Mouse (Mus musculus): ENCODE measurements at regions not wholly inside any gene's neighbourhood (a gene's known extent, or its start where the extent isn't known, plus 50 kb on each side); places are given as distances from the start of the nearest gene placed in this dataset.

GRCm38 (mm10) chr8:49445444-49445843 lies 601.7 kb upstream of the Tenm3 start:
- Histone ChIP-seq H3K4me1 (ENCODE audit: control insufficient read depth, insufficient read depth, low read length) (no peaks in the 10 kb centered on the region), H3K4me3 (ENCODE audit: insufficient read depth, low read length) (no peak overlapping the region), H3K27ac (ENCODE audit: insufficient read depth, low read length) (no peak overlapping the region)
- TF ChIP-seq CTCF (IDR thresholded peaks at IDR 0.05; ENCODE audit: borderline replicate concordance, insufficient read depth, low read length) (no peak), POLR2A (IDR thresholded peaks at IDR 0.05; ENCODE audit: low read depth, low read length) (no peak)

DNA sequence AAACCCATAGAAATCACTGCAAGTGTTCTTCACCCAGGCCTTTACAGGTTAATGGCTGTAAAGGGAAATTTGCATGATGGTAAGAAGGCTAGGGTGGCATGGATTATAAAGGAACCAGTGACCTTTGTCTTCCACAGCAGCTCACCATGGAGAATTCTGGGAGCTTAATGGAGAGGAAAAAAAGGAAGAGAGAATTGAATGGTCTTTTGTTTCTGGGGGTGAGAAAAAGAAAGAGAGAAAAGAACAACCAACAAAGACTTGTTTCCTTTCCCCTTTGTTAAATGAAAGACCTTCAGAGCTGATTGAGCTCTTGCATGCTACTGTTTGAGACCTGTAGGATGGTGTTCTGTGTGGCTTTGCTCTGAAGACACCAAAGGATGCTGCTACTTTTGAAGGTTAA lies 597.5 kb upstream of the Tenm3 start:
- Histone ChIP-seq H3K4me3 (ENCODE audit: insufficient read depth, low read length) (no peak overlapping the region), H3K27ac (ENCODE audit: insufficient read depth, low read length) (no peak overlapping the region), H3K4me1 (ENCODE audit: control insufficient read depth, insufficient read depth, low read length) (no peaks in the 10 kb centered on the region)
- TF ChIP-seq CTCF (IDR thresholded peaks at IDR 0.05; ENCODE audit: borderline replicate concordance, insufficient read depth, low read length) (no peak), POLR2A (IDR thresholded peaks at IDR 0.05; ENCODE audit: low read depth, low read length) (no peak)

DNA sequence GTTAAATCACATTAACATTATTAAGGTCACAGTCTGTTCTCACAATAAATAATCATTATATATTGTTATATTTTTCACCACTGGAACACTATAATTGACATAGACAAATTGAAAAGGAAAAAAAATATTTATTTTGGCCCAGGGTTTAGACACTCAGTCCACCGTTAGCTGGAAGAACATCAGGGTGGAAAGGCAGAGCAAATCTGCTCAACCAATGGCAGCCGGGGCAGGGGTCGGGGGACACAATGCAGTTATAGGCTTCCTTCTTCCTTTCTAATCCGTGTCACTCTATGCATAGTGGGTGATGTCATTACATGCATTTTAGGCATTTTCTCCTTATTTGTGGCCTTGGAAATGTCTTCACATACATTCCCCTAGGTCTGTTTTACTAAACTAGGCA lies 552.8 kb upstream of the Tenm3 start:
- no peak overlapping the region for H3K4me3 ChIP-seq (ENCODE audit: insufficient read depth, low read length)
- no peak overlapping the region for H3K27ac ChIP-seq (ENCODE audit: insufficient read depth, low read length)
- H3K4me1 ChIP-seq (ENCODE audit: control insufficient read depth, insufficient read depth, low read length): no peaks in the 10 kb centered on the region
- TF ChIP-seq CTCF (IDR thresholded peaks at IDR 0.05; ENCODE audit: borderline replicate concordance, insufficient read depth, low read length) (no peak), POLR2A (IDR thresholded peaks at IDR 0.05; ENCODE audit: low read depth, low read length) (no peak)

GRCm38 (mm10) chr8:49395029-49395428 lies 551.3 kb upstream of the Tenm3 start:
- no peaks in the 10 kb centered on the region for H3K4me1 ChIP-seq (ENCODE audit: control insufficient read depth, insufficient read depth, low read length)
- H3K4me3 ChIP-seq (ENCODE audit: insufficient read depth, low read length): no peak overlapping the region
- TF ChIP-seq CTCF (IDR thresholded peaks at IDR 0.05; ENCODE audit: borderline replicate concordance, insufficient read depth, low read length): no peak
- TF ChIP-seq POLR2A (IDR thresholded peaks at IDR 0.05; ENCODE audit: low read depth, low read length): no peak
- H3K27ac ChIP-seq (ENCODE audit: insufficient read depth, low read length): no peak overlapping the region

DNA sequence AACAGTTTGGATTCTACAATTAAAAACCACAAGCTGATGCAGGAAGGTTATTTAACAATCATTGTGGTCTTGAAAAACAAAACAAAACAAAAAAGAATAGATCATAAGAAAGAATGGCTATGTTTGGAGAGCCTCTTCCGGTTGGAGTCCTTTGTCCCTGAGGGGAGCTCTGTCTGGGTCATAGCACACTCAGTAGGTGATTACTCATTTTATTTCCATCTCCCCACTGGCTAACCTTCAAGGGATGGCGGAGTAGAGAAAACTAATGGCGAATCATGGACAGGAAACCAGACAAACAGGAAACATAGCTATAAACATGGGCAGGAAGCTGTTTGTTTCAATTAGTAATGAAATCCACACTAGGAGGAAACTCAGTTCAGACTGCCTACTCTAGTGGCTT lies 545.8 kb upstream of the Tenm3 start:
- H3K27ac ChIP-seq (ENCODE audit: insufficient read depth, low read length): no peak overlapping the region

DNA sequence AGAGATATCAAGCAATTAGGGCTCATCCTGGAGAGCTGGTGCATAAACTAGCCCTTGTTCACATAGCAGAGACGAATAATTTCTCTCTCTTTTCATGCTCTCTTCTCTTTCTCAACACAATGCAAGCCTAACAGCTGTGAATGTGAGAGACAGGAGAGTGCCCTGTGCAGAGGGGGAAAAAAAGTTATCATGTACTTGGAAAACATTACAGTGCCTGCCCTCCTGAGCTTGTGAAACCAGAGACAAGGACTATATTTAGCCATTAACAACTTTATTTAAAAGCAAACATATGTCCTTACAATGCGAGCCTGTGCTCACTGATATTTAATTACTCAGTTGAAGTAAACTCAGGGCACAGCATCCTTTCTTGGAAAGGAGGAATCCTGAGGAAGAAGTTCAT lies 543.8 kb upstream of the Tenm3 start:
- H3K27ac ChIP-seq (ENCODE audit: insufficient read depth, low read length): no peak overlapping the region
- H3K4me3 ChIP-seq (ENCODE audit: insufficient read depth, low read length): no peak overlapping the region
- 0 out of 2 replicates have a peak, but pooled peaks cover 5% of the 10 kb centered on the region for H3K4me1 ChIP-seq (ENCODE audit: control insufficient read depth, insufficient read depth, low read length)
- TF ChIP-seq POLR2A (IDR thresholded peaks at IDR 0.05; ENCODE audit: low read depth, low read length) (no peak), CTCF (IDR thresholded peaks at IDR 0.05; ENCODE audit: borderline replicate concordance, insufficient read depth, low read length) (no peak)

More for the DNA sequence above, 545.8 kb upstream of the Tenm3 start:
- 0 out of 2 replicates have a peak, but pooled peaks cover 5% of the 10 kb centered on the region for H3K4me1 ChIP-seq (ENCODE audit: control insufficient read depth, insufficient read depth, low read length)
- no peak overlapping the region for H3K4me3 ChIP-seq (ENCODE audit: insufficient read depth, low read length)
- TF ChIP-seq CTCF (IDR thresholded peaks at IDR 0.05; ENCODE audit: borderline replicate concordance, insufficient read depth, low read length) (no peak), POLR2A (IDR thresholded peaks at IDR 0.05; ENCODE audit: low read depth, low read length) (no peak)

- TF ChIP-seq POLR2A (IDR thresholded peaks at IDR 0.05; ENCODE audit: low read depth, low read length): no peak
- no peak for TF ChIP-seq CTCF (IDR thresholded peaks at IDR 0.05; ENCODE audit: borderline replicate concordance, insufficient read depth, low read length)
- no peaks in the 10 kb centered on the region for H3K4me1 ChIP-seq (ENCODE audit: control insufficient read depth, insufficient read depth, low read length)
- H3K4me3 ChIP-seq (ENCODE audit: insufficient read depth, low read length): no peak overlapping the region
- H3K27ac ChIP-seq (ENCODE audit: insufficient read depth, low read length): no peak overlapping the region
These were observed 528.9 kb upstream of the Tenm3 start for GRCm38 (mm10) chr8:49372686-49373085.

DNA sequence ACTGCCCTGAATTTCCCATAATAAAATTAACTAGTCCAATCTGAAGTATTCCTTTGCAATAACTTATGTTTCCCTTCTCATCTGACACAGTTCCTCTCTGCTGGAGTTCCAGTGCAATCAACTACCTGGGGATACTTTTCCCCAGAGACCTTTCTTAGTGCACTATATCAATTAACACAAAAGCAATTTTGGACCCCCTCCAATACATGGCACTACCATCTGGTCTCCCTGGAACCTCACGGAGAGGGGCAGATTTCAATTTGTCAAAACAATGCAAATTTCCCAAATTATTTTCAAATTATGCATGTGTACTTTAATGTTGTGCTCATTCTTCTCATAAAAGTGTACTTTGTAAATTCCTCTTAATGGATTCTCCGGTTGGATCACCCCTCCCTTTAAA lies 518.9 kb upstream of the Tenm3 start:
- Histone ChIP-seq H3K27ac (ENCODE audit: insufficient read depth, low read length) (no peak overlapping the region), H3K4me1 (ENCODE audit: control insufficient read depth, insufficient read depth, low read length) (no peaks in the 10 kb centered on the region), H3K4me3 (ENCODE audit: insufficient read depth, low read length) (no peak overlapping the region)
- TF ChIP-seq POLR2A (IDR thresholded peaks at IDR 0.05; ENCODE audit: low read depth, low read length) (no peak), CTCF (IDR thresholded peaks at IDR 0.05; ENCODE audit: borderline replicate concordance, insufficient read depth, low read length) (no peak)

- H3K4me1 ChIP-seq (ENCODE audit: control insufficient read depth, insufficient read depth, low read length): peaks cover 3% of the 10 kb centered on the region
- no peak overlapping the region for H3K4me3 ChIP-seq (ENCODE audit: insufficient read depth, low read length)
- no peak overlapping the region for H3K27ac ChIP-seq (ENCODE audit: insufficient read depth, low read length)
- TF ChIP-seq POLR2A (IDR thresholded peaks at IDR 0.05; ENCODE audit: low read depth, low read length) (no peak), CTCF (IDR thresholded peaks at IDR 0.05; ENCODE audit: borderline replicate concordance, insufficient read depth, low read length) (no peak)
These were observed 517.7 kb upstream of the Tenm3 start for GRCm38 (mm10) chr8:49361443-49361842.

GRCm38 (mm10) chr8:49360121-49360520 lies 516.4 kb upstream of the Tenm3 start:
- TF ChIP-seq POLR2A (IDR thresholded peaks at IDR 0.05; ENCODE audit: low read depth, low read length) (no peak), CTCF (IDR thresholded peaks at IDR 0.05; ENCODE audit: borderline replicate concordance, insufficient read depth, low read length) (no peak)
- H3K4me3 ChIP-seq (ENCODE audit: insufficient read depth, low read length): no peak overlapping the region
- peaks cover 3% of the 10 kb centered on the region for H3K4me1 ChIP-seq (ENCODE audit: control insufficient read depth, insufficient read depth, low read length)
- H3K27ac ChIP-seq (ENCODE audit: insufficient read depth, low read length): no peak overlapping the region

- H3K27ac ChIP-seq (ENCODE audit: insufficient read depth, low read length): no peak overlapping the region
- no peak for TF ChIP-seq POLR2A (IDR thresholded peaks at IDR 0.05; ENCODE audit: low read depth, low read length)
- no peak for TF ChIP-seq CTCF (IDR thresholded peaks at IDR 0.05; ENCODE audit: borderline replicate concordance, insufficient read depth, low read length)
- H3K4me1 ChIP-seq (ENCODE audit: control insufficient read depth, insufficient read depth, low read length): peaks cover 3% of the 10 kb centered on the region
- H3K4me3 ChIP-seq (ENCODE audit: insufficient read depth, low read length): no peak overlapping the region
These were observed 515.9 kb upstream of the Tenm3 start for GRCm38 (mm10) chr8:49359671-49360070.
